Mouse (Mus musculus) megakaryocyte progenitor cell, adult 5-6 weeks (primary cell): Measurements from ENCODE around the gene Plpp6. TPM values are rescaled to one million over a fixed set of nuclear protein-coding genes. Genes with fewer than 3 reads are reported as not detected.
A peak's percentile ranks its signal among the peaks of the same experiment; 100 is the strongest.

ENCODE experiments used
- ATAC-seq: replicated peaks from 2 replicates; pipeline ENCODE4 v1.8.0; 2016; ENCODE audit warnings: mild to moderate bottlenecking, moderate TSS enrichment, inconsistent platforms; ENCODE audit not compliant: poor library complexity
- total RNA-seq, 2 experiments: library from RNA; stranded (forward) in 1 of 2; stranded (reverse) in 1 of 2; fragments of 157-497, 149-512 nt in 1 of 2; fragments of 200-1000 nt in 1 of 2; gene quantifications; 2 replicates each; pipeline versions ENCODE4 v1.2.3 to v1.2.4; 2015 to 2017

Gene Plpp6
- total RNA-seq (2015), result 11.4 and 13.7 TPM in 2 replicates
- total RNA-seq (2017), result 5.5 and 5.9 TPM in 2 replicates

DNA sequence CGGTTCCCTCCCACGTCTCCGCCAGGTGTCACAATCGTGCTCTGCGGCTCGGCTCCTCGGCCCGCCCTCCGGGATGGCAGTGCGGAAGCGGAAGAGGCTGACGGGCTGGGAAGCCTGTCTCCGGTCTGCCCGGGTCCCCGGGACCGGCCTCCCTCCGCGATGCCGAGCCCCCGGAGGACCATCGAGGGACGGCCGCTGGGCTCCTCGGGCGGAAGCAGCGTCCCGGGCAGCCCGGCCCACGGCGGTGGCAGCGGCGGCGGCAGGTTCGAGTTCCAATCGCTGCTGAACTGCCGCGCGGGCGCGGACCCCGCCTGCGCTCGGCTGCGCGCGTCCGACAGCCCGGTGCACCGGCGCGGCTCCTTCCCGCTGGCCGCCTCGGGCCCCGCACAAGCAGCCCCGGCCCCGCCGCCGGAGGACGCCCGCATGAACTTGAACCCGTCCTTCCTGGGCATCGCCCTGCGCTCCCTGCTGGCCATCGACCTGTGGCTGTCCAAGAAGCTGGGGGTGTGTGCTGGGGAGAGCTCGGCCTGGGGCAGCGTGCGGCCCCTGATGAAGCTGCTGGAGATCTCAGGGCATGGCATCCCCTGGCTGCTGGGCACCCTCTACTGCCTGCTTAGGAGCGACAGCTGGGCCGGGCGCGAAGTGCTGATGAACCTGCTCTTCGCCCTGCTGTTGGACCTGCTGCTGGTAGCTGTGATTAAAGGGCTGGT is at the start of gene Plpp6:
Gene Plpp6, plus strand, starts transcription at position 112 of the 710 bp plus-strand sequence.
- ATAC-seq, result peak; percentile 94

DNA sequence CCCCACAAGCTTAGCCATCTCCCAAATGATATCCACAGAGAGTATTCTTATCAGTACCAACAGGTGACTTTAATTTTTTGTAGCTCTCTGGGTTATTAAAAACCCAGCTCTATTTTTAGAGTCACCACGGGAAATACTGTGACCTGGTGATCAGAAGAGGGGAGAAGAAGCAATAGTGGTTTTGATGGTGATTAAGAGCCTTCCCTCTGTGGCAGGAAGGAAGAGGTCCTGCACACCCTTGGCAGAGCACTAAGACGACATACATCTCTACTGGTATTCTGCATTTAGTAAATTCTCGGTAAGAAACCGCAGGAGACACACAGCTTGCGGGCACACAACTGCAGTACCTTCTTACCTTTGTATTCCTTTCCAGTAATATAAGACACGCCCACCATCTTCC is 49.2 kb upstream of the Plpp6 start:
- ATAC-seq, result no peak

GRCm38 (mm10) chr19:28915602-28916250 is 48.0 kb upstream of the Plpp6 start:
- no peak for ATAC-seq

DNA sequence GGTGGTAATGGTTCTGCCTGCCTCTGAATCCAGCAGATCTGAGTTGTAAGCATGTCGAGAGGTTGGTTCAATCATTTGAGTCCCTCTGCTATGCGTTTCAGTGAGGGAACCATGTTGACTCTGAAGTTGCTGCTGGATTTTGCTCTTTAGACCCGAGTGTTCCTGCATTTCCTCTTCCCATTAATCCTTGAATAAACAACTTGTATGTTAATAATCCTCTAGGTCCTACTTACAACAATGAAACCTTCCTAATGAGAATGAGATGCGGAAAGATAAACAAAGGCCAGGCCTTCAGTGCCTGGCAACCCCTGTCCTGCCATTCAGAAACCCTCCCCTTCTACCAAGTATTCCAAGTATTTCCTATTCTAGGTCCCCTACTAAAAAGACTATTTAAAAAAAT is 47.3 kb upstream of the Plpp6 start:
- no peak for ATAC-seq

GRCm38 (mm10) chr19:28917839-28918238 is 45.9 kb upstream of the Plpp6 start:
- 0 out of 2 replicates have a peak, but pooled peaks have one; percentile 29 for ATAC-seq

DNA sequence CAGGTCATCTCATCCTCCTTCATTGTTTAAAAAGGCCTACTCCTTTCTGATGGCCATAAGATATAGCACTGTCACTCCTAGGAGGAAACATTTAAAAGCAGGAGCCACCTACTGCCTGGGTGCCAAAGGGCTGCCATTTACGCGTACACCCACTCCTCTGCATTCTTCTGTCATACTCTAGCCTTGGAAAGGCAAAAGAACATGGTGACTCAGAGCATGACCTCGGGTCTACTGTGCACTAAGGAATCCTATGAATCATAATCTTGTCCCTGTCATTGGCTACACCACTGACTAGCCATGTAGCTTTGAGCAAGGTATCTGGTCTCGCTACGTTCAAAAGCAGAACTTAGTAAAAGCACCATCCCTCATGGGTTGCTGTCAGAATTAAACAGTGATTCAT is 37.4 kb upstream of the Plpp6 start:
- no peak for ATAC-seq

DNA sequence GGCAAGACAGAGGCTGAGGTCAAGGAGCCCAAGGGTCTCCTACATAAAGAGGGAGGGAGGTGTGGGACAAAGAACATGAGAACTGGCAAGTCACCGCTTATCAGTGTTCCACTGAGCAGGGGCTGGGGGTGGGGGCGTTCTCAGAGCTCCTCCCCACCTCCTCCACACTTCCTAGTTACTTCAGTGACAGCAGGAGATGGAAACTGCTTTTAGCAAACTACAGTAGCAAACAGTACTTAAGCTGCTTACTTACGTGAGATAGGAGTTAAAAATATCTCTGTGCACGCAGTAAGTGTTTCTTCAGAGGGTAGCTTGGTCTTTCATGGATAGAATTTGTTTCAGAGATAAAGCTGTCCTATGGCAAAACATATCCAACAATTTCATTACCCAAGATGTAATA is 36.4 kb upstream of the Plpp6 start:
- ATAC-seq, result no peak

DNA sequence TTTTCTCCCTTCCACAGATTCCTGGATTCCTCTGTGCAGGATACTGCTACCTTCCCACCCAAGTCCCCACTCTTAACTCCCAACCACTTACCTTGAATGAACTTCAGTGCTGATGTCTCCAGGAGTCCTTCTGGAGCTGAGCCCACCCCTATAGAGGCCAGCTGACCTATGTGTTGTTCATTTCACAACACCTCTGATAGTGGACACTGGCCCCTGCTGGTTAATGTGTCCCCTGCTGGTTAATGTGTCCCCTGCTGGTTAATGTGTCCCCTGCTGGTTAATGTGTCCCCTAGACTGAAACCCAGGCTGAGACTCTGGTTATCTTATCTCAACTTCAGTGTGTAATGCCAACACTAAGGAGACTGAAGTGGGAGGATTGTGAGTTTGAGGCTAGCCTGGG is 34.7 kb upstream of the Plpp6 start:
- ATAC-seq, result no peak

- ATAC-seq, result no peak
Measured at GRCm38 (mm10) chr19:28934897-28935296, 28.9 kb upstream of the Plpp6 start.

DNA sequence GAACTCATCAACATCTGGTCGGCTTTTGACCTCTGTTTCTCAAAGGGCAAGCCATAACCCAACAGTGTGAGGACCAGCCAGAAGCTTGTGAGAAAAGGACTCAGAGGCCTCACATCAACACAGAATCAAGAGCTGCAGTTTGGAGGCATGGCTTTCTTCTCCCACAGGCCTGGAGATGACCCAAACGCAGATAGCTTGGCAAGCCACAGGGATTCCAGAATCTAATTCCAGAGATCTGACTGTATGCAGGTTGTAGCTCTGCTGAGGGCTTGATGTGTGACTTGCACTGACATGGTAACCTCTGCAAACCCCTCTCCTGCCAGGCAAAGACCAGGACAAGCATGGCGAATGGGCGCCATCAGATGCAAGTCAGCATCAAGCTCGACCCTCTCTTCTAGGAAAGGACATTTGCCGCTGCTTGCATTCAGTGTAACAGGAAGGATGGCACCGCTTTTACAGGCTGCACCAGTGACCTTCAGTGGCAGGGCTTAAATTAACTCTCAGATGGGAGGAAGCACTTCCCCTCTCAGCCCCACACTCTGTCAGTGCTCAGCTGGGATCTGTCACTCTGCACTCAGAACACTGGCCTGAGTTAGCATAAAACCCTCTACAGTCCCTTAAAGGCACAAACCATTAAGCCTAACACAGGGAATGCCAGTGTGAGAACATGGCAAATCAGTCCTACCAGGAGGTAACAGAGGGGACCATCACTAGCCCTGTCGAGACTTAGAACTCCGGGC is 23.4 kb upstream of the Plpp6 start:
- no peak for ATAC-seq

DNA sequence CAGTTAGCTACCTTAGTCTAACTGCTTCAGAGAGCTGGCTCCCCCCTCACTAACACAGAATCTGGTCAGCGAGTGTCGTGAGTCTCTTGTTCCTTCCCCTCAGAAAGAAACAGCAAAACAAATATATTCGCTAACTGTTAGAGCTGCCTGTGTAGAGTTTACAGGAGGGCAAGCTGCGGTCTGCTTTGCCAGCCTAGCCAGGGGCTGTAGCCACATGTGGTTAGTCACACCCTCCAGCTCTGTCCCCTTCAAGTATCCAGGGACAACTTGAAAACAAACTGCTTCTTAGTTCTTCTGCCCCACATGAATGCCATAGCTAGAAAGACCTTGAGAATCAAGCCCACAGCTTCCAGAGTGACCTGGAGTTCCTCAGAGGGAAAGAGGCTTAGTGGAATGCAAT is 22.5 kb upstream of the Plpp6 start:
- ATAC-seq, result no peak

DNA sequence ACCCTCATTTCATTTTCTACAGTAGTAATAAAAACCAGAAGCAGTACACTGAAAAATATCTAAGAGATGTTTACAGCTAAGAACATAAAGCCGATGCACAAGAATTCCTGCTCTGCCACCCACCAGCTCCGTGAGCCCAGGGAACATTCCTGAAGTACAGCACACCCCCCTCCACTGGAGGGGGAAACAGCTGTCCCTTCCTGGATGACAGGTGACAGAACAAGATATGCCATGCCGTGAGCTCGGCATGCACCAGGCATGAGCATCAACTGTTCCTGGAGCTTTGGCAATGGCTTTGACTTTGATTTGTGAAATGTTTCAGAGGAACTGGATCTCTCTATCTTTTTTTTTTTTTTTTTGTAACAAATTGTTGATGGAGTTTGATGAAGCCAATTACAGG is 17.0 kb upstream of the Plpp6 start:
- ATAC-seq, result no peak

DNA sequence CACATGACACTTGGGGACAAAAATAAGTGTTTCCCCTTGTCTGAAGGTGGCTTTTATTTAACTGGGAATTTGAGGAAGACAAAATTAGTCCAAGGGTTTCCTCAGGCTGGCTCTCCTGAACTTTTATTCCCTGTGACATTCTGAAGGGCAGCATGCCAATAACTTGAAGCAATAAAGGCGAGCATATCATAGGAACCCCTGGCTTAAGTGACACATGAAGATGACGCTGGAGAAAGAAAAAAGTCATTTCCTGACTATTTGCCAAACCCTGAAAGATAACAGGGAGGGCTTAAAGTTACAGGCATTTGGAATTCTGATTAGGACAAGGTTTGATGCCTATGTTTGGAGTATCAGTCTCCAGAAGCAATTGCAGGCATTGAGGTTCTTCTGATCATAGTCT is 16.4 kb upstream of the Plpp6 start:
- ATAC-seq, result no peak

DNA sequence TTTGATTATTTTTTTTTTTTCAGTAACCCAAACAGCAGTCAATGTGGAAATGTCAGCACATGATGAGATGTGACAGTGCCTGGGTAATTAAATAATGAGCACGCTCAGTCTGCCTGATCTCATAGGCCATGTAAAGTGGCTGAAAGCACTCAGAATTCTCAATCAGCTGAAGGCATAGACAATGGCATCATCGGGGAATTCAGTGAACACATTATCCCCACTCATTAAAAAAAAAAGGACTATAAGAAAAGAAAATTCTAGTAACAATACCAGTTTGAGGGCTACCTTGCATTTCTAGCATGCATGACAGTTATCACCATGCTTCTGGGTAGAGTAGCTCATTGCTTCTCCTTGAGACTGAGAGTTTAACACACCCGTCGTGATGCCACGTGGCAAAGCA is 12.5 kb upstream of the Plpp6 start:
- ATAC-seq, result no peak

GRCm38 (mm10) chr19:28963113-28963512 is 640 bp upstream of the Plpp6 start:
- no peak for ATAC-seq

- ATAC-seq, result no peak
Measured at GRCm38 (mm10) chr19:28963513-28963841, 276 bp upstream of the Plpp6 start.

- ATAC-seq, result no peak
Measured at GRCm38 (mm10) chr19:28964552-28964903, 775 bp downstream of the Plpp6 start.

DNA sequence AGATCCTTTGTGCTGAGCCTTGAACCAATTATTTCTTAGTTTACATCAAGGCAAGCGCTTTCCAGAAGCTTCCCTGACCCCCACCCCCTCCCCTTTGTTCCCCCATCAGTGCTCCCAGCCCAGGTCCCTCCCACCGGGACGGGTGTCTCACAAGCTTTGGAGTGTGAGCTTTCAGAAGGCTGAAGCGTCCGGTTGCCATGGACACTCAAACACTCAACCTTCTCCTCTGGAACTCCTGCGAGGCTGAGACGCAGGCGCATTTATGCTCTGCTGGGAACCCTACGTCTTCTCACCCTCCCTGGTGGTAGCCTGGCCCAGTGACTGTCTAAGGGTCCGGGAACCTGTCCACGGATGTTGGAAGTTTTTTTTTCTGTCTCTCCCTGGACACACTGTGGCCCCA is 3.9 kb downstream of the Plpp6 start, which contains the start of gene 4430402I18Rik:
Gene 4430402I18Rik, minus strand, starts transcription at position 149 of the 400 bp plus-strand sequence.
- ATAC-seq, result no peak

GRCm38 (mm10) chr19:28968178-28968577 is 4.4 kb downstream of the Plpp6 start:
- no peak for ATAC-seq

DNA sequence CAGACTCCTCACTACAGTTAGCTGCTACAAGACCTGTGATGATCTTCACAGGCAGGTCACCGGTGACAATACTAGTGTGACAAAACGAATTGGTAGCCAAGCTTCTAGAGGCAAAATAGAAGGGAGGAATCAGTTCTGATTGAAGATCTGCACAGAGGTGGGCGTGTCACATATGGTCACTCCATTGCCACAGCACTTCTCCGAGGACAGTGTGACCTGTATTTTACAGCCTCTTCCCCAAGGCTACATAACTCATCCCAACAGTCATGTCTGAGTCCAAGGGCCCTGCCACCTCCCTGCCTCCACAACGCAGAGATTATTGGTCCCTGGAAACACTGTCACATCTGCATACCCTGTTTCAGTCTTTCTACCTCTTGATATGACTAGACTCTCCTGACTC is 5.5 kb downstream of the Plpp6 start:
- no peak for ATAC-seq

DNA sequence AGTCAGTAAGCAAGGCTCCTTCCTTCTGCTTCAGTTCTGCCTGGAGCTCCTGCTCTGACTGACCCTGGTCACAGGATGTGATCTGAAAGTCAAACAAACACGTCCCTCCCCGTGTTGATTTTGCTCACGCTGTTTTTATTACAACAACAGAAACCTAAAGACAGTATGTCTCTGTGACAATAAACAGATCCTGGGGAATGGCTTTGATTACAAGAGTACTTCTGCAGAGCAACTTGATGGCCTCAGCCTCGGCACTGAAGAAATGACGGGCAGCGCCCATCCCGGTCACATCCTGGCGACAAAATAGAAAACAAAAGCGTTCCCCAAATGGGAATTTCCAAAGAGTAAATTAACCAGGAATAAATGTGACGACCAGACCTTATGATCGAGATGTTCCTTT is 6.5 kb downstream of the Plpp6 start:
- ATAC-seq, result no peak
